Mouse (Mus musculus): ENCODE data around the gene Wwox. TPM values are rescaled to one million over a fixed set of nuclear protein-coding genes. Genes with fewer than 3 reads are reported as not detected.

The Wwox gene
- polyA plus RNA-seq, 1 experiment, result 14.9 TPM

GRCm38 (mm10) chr8:115226781-115227583, 787.5 kb downstream of the Wwox start:
- TF ChIP-seq POLR2A (IDR thresholded peaks at IDR 0.05; ENCODE audit: control insufficient read depth, low read depth, low read length), result no peak
- no peak for TF ChIP-seq CTCF (IDR thresholded peaks at IDR 0.05; ENCODE audit: control insufficient read depth, insufficient read depth, insufficient replicate concordance, low read depth, low read length)
- Histone ChIP-seq H3K36me3 (ENCODE audit: control insufficient read depth, insufficient read depth, low read length) (no peaks in the 10 kb centered on the region), H3K27ac (ENCODE audit: control insufficient read depth, insufficient read depth, low read depth, low read length) (no peak overlapping the region)

GRCm38 (mm10) chr8:115228903-115229302, 789.4 kb downstream of the Wwox start:
- H3K4me3 ChIP-seq (ENCODE audit: control insufficient read depth, low read depth, low read length), result no peak overlapping the region
- no peaks in the 10 kb centered on the region for H3K4me1 ChIP-seq (ENCODE audit: control insufficient read depth, insufficient read depth, low read length)
- H3K27ac ChIP-seq (ENCODE audit: control insufficient read depth, insufficient read depth, low read depth, low read length), result no peak overlapping the region
- H3K27me3 ChIP-seq (ENCODE audit: control insufficient read depth, insufficient read depth, low read length), result no peaks in the 10 kb centered on the region
- H3K36me3 ChIP-seq (ENCODE audit: control insufficient read depth, insufficient read depth, low read length), result no peaks in the 10 kb centered on the region
- TF ChIP-seq CTCF (IDR thresholded peaks at IDR 0.05; ENCODE audit: control insufficient read depth, insufficient read depth, insufficient replicate concordance, low read depth, low read length) (no peak), POLR2A (IDR thresholded peaks at IDR 0.05; ENCODE audit: control insufficient read depth, low read depth, low read length) (no peak)

More at GRCm38 (mm10) chr8:115226781-115227583, 787.5 kb downstream of the Wwox start:
- Histone ChIP-seq H3K4me3 (ENCODE audit: control insufficient read depth, low read depth, low read length) (no peak overlapping the region), H3K27me3 (ENCODE audit: control insufficient read depth, insufficient read depth, low read length) (no peaks in the 10 kb centered on the region), H3K4me1 (ENCODE audit: control insufficient read depth, insufficient read depth, low read length) (no peaks in the 10 kb centered on the region)

- TF ChIP-seq CTCF (IDR thresholded peaks at IDR 0.05; ENCODE audit: control insufficient read depth, insufficient read depth, insufficient replicate concordance, low read depth, low read length) (no peak), POLR2A (IDR thresholded peaks at IDR 0.05; ENCODE audit: control insufficient read depth, low read depth, low read length) (no peak)
- Histone ChIP-seq H3K27ac (ENCODE audit: control insufficient read depth, insufficient read depth, low read depth, low read length) (no peak overlapping the region), H3K36me3 (ENCODE audit: control insufficient read depth, insufficient read depth, low read length) (no peaks in the 10 kb centered on the region), H3K27me3 (ENCODE audit: control insufficient read depth, insufficient read depth, low read length) (no peaks in the 10 kb centered on the region), H3K4me1 (ENCODE audit: control insufficient read depth, insufficient read depth, low read length) (no peaks in the 10 kb centered on the region), H3K4me3 (ENCODE audit: control insufficient read depth, low read depth, low read length) (no peak overlapping the region)
Measured at GRCm38 (mm10) chr8:115234068-115234467, 794.6 kb downstream of the Wwox start.

- Histone ChIP-seq H3K36me3 (ENCODE audit: control insufficient read depth, insufficient read depth, low read length) (no peaks in the 10 kb centered on the region), H3K27ac (ENCODE audit: control insufficient read depth, insufficient read depth, low read depth, low read length) (no peak overlapping the region), H3K4me1 (ENCODE audit: control insufficient read depth, insufficient read depth, low read length) (no peaks in the 10 kb centered on the region), H3K4me3 (ENCODE audit: control insufficient read depth, low read depth, low read length) (no peak overlapping the region), H3K27me3 (ENCODE audit: control insufficient read depth, insufficient read depth, low read length) (no peaks in the 10 kb centered on the region)
- TF ChIP-seq POLR2A (IDR thresholded peaks at IDR 0.05; ENCODE audit: control insufficient read depth, low read depth, low read length), result no peak
- no peak for TF ChIP-seq CTCF (IDR thresholded peaks at IDR 0.05; ENCODE audit: control insufficient read depth, insufficient read depth, insufficient replicate concordance, low read depth, low read length)
Measured at GRCm38 (mm10) chr8:115237596-115237995, 798.1 kb downstream of the Wwox start.

- TF ChIP-seq POLR2A (IDR thresholded peaks at IDR 0.05; ENCODE audit: control insufficient read depth, low read depth, low read length), result no peak
- no peak for TF ChIP-seq CTCF (IDR thresholded peaks at IDR 0.05; ENCODE audit: control insufficient read depth, insufficient read depth, insufficient replicate concordance, low read depth, low read length)
- Histone ChIP-seq H3K27ac (ENCODE audit: control insufficient read depth, insufficient read depth, low read depth, low read length) (no peak overlapping the region), H3K4me3 (ENCODE audit: control insufficient read depth, low read depth, low read length) (no peak overlapping the region), H3K27me3 (ENCODE audit: control insufficient read depth, insufficient read depth, low read length) (no peaks in the 10 kb centered on the region), H3K36me3 (ENCODE audit: control insufficient read depth, insufficient read depth, low read length) (no peaks in the 10 kb centered on the region), H3K4me1 (ENCODE audit: control insufficient read depth, insufficient read depth, low read length) (no peaks in the 10 kb centered on the region)
Measured at GRCm38 (mm10) chr8:115243465-115244027, 804.1 kb downstream of the Wwox start.

- H3K4me1 ChIP-seq (ENCODE audit: control insufficient read depth, insufficient read depth, low read length), result peaks cover 2% of the 10 kb centered on the region
- no peak overlapping the region; the same call in 1 of the 2 replicates for H3K4me3 ChIP-seq (ENCODE audit: control insufficient read depth, low read depth, low read length)
- no peak overlapping the region for H3K27ac ChIP-seq (ENCODE audit: control insufficient read depth, insufficient read depth, low read depth, low read length)
- no peaks in the 10 kb centered on the region for H3K27me3 ChIP-seq (ENCODE audit: control insufficient read depth, insufficient read depth, low read length)
- H3K36me3 ChIP-seq (ENCODE audit: control insufficient read depth, insufficient read depth, low read length), result no peaks in the 10 kb centered on the region
- no peak for TF ChIP-seq POLR2A (IDR thresholded peaks at IDR 0.05; ENCODE audit: control insufficient read depth, low read depth, low read length)
- no peak for TF ChIP-seq CTCF (IDR thresholded peaks at IDR 0.05; ENCODE audit: control insufficient read depth, insufficient read depth, insufficient replicate concordance, low read depth, low read length)
Measured at GRCm38 (mm10) chr8:115249688-115250366, 810.4 kb downstream of the Wwox start.

GRCm38 (mm10) chr8:115255550-115255949, 816.1 kb downstream of the Wwox start:
- H3K27me3 ChIP-seq (ENCODE audit: control insufficient read depth, insufficient read depth, low read length), result no peaks in the 10 kb centered on the region
- no peak for TF ChIP-seq CTCF (IDR thresholded peaks at IDR 0.05; ENCODE audit: control insufficient read depth, insufficient read depth, insufficient replicate concordance, low read depth, low read length)
- no peak for TF ChIP-seq POLR2A (IDR thresholded peaks at IDR 0.05; ENCODE audit: control insufficient read depth, low read depth, low read length)
- no peaks in the 10 kb centered on the region; the same call in 1 of the 2 replicates for H3K4me1 ChIP-seq (ENCODE audit: control insufficient read depth, insufficient read depth, low read length)
- no peak overlapping the region for H3K4me3 ChIP-seq (ENCODE audit: control insufficient read depth, low read depth, low read length)
- no peak overlapping the region for H3K27ac ChIP-seq (ENCODE audit: control insufficient read depth, insufficient read depth, low read depth, low read length)
- no peaks in the 10 kb centered on the region for H3K36me3 ChIP-seq (ENCODE audit: control insufficient read depth, insufficient read depth, low read length)
